Mouse (Mus musculus): ENCODE measurements around the gene Acbd3.

The Acbd3 gene

DNA sequence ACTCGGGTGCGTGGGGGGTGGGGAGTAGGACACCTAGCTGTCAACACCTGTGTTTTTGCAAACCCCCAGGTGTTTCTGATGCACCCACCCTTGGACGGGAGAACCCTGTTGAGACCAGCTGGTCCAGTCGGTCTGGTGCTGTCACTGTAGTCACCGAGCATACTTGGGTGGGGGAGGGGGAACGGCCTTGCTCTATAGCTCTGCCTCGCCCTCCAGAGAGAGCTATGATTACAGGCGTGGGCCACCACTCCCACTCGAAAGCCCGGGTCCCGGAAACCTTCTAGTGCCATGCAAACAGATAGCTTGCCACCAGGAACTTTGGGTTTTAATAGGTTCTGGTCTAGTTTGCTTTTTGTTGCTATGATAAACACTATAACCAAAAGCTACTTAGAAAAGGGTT lies 36.3 kb downstream of the Acbd3 start:
- DNase-seq (ENCODE audit: low spot score in 2 of 2) = no peak

DNA sequence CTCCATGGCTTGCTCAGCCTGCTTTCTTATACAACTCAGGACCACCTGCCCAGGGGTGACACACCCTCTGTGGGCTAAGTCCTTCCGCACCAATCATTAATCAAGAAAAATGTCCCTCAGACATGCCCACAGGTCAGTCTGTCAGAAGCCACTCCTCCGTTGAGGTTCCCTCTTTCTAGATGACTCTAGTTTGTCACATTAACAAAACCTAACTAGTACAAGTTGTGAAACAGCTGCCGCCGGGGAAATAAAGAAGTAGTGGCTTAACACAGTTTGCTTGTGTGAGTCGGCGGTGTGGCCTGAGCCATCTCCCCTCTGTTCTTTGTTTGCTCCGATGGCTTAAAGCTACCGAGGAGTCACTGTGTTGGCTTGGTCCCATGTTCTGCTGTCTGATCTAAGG lies 36.8 kb downstream of the Acbd3 start:
- no peak for DNase-seq (ENCODE audit: low spot score in 2 of 2)

DNA sequence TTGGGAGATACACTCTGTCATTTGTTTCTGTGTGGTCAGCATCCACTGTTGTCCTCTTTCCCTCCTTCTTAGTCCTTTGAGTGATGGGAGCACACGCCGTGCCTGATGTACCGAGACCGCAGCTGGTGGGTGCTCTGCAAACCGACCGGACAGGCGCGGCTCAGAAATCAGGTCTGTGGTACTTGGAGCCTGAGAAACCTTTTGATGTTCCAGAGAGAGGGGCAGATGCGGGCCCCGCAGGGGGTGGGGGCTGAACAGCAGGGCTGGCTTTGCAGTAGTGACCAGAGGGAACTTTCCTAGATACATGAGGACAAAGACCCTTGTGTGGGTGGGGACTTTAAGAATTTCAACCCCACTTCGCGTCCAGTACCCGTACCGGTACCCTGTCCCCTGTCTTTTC lies 37.5 kb downstream of the Acbd3 start:
- DNase-seq (ENCODE audit: low spot score in 2 of 2) = no peak

DNA sequence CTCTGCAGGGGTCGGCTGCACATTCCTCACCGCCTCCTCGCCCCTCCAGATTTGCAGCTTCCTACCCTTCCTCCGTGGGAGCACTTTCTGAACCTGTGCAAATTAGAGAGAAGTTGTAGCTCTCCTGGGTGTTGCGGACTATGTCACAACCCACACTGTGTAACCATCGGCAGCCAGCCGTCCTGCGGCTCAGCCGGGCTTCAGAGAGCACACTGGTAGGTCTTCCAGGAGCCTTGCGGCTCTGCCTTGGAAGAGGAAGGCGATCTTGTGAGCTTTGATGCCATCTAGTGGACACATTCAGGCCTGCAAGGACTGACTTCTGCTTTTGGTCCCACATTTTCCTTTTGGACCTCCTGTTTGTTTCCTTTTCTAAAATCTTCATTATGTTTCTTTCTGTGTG lies 38.0 kb downstream of the Acbd3 start:
- peak; percentile 67 to 84 for DNase-seq (ENCODE audit: low spot score in 2 of 2)

DNA sequence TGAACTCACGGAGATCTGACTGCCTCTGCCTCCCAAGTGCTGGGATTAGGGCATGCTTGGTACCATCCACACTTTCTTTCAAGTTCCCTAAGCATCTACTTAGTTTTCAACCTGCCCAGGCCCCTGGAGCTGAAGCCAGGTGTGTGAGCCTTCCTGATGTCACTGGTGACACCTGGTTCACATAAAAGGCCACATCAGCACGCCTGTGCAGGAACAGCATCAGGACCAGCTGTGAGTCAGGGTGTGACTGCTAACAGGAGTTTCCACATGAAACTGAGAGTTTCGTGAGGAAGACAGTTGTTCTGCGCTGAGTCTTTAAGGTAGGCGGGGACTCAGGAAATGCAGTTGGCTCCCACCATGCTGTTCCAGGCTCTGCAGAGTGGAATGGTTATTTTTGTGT lies 39.5 kb downstream of the Acbd3 start:
- no peak for DNase-seq (ENCODE audit: low spot score in 2 of 2)

DNA sequence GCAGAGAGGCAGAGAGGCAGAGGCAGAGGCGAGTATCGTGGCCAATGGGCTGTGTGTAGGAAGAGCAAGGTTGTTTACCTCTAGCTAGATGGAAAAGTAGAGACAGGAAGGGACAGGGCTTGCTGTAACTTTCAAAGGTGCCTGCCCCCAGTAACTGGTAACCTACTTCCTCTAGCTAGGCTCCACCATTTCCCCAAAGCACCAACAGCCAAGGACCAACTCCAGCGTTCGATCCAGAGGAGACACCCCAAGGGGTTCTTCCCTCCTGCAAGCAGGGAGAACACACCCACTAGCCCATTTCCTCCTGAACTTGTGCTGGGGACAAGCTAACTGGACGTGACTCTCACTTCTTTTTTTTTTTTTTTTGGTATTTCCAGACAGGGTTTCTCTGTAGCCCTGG lies 40.7 kb downstream of the Acbd3 start:
- peak in 1 of 2 experiments; percentile 14 for DNase-seq (ENCODE audit: low spot score in 2 of 2)

DNA sequence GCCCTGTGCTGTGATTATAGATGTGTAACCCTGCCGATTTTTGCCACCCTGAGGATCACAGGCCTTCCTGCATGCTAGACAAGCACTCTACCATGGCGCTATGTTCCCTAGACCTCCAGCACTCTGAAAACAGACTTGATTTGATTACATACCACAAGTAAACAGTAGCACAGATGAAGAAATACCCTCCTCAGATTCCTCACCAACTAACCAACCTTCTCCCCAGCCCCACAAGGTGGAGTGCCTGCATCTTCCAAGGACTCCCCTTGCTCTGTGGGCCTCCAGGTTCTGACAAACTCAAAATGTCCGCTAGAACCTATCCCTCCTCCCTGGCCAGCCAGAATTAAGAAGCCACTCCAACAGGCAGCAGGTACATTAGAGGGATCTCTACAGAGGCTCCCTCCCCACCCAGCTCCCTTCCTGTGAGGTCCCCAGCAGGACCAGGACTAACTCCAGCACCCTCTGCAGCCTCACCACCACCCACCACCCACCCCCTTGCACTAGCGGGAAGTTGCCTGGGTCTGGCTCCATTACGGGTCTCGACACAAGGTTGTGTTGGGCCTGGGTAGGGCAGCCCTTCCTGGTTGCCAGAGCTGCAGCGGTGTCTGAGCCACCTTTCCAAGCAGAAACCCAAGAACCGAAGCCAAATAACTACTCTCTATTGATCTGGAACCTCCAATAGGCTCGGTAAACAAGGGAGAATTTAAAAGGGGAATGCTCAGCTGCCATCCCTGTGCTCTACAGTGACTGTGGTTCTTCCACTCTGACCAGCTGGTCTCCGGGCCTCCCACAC lies 41.9 kb downstream of the Acbd3 start:
- DNase-seq (ENCODE audit: low spot score in 2 of 2) = peak; percentile 27 to 47

DNA sequence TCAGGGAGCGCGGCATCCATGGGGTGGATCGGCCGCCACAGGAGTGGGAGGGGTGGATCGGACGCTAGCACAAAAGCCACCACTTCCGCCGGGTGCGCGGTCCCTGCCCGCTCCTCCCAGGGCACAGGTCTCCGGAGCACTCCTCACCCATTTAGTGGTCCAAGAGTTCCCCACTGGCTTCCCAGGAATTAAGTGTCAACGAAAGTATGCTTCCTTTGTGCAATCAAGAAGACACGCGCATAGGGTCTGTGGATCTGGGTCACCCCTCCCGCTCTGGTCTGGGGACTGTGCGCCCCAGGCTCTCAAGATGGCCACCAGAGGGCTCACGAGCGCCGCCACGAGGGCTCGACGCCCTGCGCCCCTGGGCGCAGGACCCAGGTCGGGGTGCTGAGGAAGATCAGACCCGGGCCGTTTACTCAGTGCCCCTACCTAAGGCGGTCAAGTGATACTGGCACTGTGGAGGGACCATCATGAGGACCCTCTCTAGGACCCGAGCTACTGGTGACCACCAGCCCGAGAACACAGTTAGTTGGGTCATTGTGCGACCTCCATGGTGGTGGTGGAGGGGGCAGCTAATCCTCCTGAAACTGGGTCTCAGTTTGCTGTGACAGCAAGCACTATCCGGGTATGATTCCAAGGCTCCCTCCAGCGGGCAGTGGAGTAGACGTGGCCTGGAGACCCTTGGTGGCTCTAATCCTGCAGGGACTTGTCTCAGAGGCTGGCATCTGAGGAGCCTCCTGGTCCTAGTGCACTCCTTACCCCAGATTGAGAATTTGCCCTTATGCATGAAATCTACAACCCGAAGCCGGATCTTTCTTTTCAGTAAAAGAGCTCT lies 42.7 kb downstream of the Acbd3 start:
- DNase-seq (ENCODE audit: low spot score in 2 of 2) = peak; percentile 64 to 85

DNA sequence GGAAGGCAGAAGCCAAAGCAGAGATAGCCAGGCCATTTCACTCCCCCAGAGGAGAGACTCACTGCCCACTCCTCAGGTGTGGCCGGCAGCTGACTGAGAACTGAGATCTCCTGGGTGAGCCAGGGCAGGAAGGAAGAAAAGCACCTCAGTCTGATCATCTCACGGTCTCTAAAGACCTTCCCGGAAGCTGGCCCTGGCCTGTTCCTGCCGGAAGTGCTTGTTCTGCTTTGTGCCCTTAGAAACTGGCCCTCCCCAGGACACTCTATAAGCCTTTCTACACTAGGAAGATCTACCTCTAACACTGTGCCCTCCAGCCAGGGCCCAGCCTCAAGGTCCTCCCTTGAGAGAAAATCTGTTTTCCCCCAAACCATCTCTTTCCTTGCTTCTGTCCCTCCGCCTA lies 45.5 kb downstream of the Acbd3 start:
- no peak for DNase-seq (ENCODE audit: low spot score in 2 of 2)

DNA sequence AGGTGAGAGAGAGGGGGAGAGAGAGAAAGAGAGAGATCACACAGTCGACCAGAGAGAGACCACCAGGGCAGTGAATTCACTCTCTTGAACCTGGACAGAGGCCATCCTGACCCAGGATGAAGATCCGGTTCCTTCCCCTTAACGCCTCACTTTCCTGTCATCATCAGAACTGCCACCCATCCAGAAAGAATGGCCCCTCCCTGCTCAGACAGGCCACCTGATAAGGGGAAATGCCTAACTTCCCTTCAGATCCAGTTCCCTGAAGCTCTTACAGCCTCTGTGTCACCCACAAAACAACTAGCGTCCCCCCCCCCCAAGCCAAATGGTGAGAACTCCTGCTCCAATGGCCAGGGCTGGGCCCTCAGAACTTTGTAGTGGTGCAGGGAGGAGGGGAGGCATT lies 45.9 kb downstream of the Acbd3 start:
- DNase-seq (ENCODE audit: low spot score in 2 of 2) = no peak

DNA sequence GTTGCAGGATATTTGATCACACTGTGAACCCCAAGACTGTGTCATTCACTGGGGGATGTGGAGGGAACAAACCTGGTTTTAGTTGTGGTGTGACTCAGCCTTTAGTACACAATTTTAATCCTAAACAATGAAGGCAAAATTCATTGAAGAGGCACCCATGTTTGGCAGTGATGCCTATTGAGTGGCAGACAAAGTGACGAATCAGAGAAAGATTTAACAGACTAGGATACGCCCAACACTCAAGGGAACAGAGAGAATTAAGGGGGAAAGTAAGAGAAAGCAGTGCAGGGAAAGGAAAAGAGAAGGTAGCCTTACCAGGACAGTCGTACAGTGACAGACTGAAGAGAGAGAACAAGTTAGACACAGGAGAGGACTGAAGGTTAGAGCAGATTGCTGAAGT lies 46.4 kb downstream of the Acbd3 start:
- no peak for DNase-seq (ENCODE audit: low spot score in 2 of 2)

DNA sequence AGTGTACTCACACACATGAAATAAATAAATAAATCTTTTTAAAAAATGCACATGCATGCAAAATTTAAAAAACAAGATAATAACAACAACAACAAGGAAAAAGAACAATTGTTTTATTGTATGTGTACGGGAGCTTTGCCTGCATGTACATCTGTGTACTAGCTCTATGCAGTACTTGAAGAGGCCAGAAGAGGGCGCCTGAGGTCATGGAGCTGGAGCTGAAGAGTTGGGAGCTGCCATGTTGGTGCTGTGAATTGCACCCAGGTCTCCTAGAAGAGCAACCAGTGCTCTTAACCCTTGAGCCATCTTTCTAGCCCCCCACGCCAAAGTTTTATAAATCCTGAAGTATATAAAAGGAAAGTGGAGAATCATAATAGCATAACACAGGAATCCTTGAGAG lies 48.8 kb downstream of the Acbd3 start:
- no peak for DNase-seq (ENCODE audit: low spot score in 2 of 2)

DNA sequence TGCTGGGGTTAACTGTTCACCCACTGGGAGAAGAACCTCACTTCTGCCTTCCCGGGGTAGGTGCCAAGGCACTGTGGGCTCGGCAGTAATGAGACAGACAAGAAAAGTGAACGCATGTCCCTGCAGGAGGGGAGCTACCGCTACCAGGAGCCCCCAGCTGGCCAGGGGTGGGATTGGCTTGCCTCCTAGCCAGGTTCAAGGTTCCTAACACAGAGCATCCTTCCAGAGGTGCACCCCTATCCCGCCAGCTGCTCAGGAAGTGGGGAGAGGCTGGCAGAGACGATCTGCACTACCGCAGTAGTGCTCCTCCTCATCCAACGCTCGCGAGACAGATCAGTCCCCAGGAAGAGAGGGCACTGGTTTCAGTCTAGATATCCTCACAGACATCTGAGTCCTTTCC lies 49.5 kb downstream of the Acbd3 start:
- DNase-seq (ENCODE audit: low spot score in 2 of 2) = no peak

DNA sequence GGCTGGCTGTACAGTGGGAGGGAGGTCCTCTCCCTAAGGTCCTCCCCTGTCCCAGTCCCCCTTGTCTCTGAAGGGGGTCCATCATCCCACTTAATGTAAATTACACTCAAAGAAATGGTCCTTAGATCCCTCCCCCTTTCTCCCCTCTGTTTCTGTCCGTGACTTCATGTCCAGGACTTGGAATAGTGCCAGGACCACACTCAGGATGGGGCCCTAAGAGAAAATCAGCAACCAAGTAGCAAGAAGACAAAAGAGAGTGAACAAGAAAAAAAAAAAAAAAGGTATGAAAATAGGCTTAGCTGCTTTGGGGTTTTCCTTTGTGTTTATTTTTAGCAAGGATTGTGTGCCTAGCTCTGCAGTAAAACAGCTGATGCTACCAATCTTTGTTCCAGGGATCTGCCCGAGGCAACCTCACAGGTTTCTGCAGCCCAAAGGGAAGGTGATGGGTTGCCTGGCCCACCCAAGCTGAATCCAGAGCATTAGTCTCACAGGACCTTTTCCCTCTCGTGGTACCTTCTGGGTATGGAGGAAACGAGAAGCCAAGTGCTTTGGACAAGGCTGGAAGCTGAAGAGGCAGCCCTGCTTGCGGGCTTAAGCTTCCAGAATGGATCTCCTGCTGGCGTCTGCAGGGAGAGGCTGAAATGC lies 50.1 kb downstream of the Acbd3 start:
- DNase-seq (ENCODE audit: low spot score in 2 of 2) = no peak

DNA sequence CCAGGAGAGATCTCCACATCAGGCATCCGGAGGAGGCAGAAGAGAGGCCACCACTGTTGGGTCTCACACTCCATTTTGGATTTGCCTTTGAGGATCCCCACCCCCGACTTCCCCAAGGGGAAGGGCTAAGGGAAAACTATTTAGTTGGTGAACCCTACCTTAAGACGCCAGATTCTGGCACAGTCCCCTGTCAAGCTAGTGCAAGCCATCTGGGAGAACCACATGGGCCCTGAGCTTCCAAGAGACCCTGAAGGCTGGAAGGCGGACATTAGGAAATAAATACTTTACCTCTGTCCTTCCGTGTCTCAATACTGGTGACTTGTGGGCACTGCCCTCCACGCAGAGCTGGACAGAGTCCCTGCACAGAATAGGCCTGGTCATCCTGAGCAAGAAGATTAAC lies 50.7 kb downstream of the Acbd3 start:
- no peak for DNase-seq (ENCODE audit: low spot score in 2 of 2)

DNA sequence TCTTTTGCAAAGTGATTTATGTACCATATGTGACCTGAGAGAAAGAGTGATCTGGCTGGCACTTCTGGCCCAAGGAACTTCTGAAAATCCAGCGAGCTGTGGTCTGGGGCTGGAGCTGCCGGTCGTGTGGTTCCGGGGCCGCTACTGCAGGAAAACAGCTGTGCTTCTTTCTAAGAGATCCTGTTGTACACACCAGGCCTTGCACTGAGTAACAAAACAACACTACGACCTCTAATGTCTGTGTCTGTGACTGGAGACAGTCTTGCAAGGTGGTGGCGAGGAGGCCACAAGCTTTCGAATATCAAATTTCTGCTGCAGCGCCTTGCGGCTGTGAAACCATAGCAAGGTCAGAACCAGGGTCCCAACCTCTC lies 51.4 kb downstream of the Acbd3 start:
- DNase-seq (ENCODE audit: low spot score in 2 of 2) = no peak

DNA sequence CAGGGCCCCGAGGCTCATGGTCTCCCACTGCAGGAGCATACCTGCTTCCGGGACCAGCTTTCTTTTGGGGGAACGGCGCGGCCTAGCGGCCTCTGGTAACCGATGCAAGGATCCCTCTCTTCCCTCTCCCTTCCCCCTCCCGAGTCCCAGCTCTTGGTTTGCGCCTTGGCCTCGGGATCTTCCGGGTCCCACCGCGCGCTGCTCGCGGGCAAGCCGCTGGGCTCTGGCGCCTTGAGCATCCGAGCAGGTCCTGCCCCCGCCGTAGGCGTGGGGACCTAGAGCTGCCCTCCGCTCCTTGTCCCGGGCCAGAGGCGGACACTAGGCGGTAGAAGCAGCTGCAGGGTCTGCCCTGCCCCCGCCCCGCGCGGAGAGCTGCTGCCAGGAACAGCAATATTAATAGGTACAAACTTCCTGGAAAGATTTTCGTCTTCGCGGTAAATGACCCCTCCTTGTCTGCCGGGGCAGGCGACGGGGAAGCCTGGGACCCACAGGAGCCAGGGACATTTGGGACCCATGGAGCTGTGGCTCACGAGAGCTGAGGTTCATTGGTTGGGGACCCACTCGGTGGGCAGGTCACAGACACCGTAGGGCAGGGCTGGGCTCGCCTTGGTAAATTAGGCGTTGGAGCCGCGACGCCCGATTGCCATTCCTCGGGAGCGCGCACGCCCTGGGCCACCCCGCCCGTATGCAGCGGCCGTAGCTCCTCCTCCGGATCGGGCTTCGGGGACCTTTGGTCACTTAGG lies 52.0 kb downstream of the Acbd3 start:
- DNase-seq (ENCODE audit: low spot score in 2 of 2) = peak; percentile 79

DNA sequence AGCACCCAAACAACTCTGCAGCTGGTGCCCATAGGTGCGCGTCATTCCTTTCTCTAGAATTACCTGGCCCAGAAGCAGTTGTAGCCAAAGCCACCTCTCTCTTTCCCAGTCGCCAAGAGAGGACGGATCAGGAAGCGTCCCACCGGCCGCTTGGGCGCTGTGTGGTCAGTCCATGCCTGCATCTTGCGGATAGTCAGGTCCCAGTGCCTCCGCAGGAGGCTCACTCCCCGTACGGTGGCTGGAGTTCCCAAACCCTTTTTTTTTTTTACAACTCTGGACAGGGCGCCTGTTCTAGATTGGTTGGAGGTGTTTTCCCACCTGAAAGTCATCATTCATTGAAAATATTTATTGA lies 52.5 kb downstream of the Acbd3 start:
- no peak for DNase-seq (ENCODE audit: low spot score in 2 of 2)

DNA sequence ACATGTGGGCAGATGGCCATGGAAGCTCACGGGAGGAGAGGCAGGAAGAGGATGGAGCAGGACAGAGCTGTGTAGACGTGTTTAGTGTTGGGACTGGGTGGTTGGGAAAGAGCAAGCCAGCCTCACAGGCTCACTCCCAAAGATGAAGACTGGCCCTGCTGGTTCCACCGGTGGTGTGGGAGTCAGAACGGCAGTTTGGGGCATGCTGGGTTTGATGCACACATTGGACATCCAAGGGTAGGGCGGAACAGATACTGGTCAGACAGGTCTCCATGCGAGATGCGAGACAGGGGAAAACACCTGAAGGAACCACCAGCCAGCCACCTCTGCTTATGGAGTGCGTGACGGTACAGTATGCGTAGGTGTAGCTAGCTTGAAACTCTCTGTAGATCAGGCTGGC lies 53.1 kb downstream of the Acbd3 start:
- DNase-seq (ENCODE audit: low spot score in 2 of 2) = no peak

DNA sequence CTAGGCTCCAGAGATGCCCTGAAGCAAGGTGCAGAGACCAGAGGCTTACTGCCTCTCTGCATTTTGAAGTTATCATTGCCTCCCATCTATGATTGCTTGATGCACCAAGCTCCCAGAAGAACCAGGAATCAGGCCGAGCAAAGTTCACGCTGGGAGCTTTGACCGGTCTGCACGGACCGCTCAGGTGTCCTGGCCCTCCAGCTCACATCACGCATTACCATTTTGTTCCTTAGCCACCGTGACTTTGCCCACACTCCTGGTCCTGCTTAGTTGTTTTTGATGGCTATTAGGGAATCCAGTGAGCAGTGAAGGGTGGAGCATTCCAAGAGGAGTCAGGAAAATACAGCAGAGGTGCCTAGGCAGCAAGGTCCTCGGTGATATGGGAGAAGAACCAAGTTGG lies 54.4 kb downstream of the Acbd3 start:
- no peak for DNase-seq (ENCODE audit: low spot score in 2 of 2)

DNA sequence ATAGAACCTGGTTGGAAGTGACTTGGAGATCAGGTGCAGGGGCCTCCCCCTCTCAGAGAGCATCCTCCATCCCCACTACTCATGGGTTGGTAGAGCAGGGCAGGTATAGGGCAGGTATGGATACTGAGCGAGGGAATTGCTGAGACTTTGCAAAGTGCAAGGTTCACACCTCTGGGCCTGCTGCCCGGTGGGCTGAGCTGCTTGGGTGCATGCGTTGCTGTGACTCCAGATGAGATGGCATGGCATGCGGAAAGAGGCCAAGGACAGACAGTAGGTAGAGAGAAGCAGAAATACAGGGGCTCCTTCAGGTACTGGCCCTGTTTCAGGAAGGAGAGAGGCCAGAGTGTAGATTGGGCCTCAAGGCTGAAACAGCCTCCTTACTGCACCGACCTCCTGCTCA lies 55.4 kb downstream of the Acbd3 start:
- DNase-seq (ENCODE audit: low spot score in 2 of 2) = no peak

DNA sequence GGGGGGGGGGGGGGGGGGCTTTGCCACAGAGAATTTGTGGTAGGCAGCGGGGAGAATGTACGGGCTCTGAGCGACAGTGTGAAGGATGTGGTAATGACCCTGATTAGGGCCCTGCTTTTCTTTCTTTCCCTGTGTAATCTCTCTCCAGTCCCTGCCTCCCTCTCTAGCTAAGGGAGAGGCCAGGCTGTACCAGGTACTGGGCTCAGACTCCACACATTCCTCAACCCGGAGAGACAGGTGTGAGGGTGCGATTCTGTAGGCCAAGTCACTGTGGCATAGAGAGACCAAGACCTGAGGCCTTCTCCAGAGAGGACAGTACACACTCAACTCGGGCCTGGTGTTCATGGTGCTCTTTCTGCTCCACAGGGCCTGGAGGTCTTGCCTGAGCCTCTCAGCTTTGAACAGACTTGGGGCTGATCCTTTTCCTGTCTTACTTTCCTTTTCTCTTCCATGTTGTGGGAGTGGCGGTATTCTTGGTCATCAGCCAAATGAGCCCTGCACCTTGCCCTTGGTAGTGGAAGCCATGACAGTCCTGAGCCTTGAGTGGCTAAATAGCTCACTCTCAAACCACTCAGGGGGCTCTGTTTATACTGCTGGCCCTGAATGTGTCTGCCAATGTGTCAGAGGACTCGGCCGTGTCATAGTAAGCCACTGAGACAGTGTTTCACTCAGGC lies 57.2 kb downstream of the Acbd3 start:
- DNase-seq (ENCODE audit: low spot score in 2 of 2) = no peak
